Mouse (Mus musculus) liver, embryonic 14.5 days (tissue): ENCODE data around the gene Ppp2r5e.

Source experiments
- CTCF ChIP-seq: IDR thresholded peaks from 2 replicates; pipeline ENCODE4 v1.5.1; 2016; ENCODE audit warnings: antibody characterized with exemption, low read depth, control low read depth
- EP300 ChIP-seq: IDR thresholded peaks from 2 replicates; pipeline ENCODE4 v1.6.1; 2016; ENCODE audit warnings: antibody characterized with exemption, low read depth

DNA sequence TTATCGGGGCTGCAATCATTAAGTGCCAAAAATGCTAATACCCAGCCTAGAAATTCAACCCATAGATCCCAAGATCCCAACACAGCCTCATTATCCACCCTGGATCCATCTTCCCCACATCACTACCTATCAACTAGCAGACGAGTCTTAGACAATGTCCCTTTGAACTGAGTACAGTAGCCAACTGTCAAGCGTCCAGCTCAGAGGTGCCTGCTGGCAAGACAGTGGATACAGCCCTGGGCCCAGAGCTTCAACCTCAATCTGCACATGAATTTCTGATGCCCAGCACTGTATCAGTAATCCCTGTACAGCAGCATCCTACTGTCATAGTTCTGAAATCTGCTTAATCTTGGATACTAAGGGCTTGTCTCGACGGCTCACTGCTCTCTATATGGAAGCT lies 30.3 kb downstream of the Ppp2r5e start:
- TF ChIP-seq CTCF (no peak), EP300 (no peak)
